Mouse (Mus musculus): Measurements from ENCODE around the gene Ctdspl.

The Ctdspl gene

DNA sequence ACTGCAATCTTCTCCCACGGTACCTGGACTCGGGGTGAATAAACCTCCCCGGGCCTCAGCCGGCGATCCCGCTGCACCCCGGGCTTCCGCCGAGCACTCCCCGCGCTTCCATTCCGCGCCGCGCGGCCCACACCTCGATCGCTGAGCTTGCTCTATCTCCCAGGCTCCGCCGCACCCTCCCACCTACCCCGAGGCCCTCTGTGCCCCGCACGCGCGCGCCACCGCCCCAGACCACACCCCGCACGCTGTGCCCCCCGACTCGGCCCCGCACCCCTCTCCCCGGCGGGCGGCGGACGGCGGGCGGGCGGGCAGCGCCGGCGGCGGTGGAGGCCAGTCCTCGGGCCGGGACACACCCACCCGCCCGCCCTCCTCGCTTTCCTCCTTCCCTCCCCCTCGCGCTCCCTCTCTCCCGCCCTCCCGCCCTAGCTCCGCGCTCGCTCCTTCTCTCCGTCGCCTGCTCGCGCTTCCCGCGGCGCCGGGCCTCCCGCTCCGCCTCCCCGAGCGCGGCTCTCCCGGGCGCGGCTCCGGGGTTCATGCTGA is at the start of gene Ctdspl:
Ctdspl (plus strand) TSS at position 343 of the 540 bp plus-strand sequence.
- peak; percentile 21 for DNase-seq (ENCODE audit: low read depth)

DNA sequence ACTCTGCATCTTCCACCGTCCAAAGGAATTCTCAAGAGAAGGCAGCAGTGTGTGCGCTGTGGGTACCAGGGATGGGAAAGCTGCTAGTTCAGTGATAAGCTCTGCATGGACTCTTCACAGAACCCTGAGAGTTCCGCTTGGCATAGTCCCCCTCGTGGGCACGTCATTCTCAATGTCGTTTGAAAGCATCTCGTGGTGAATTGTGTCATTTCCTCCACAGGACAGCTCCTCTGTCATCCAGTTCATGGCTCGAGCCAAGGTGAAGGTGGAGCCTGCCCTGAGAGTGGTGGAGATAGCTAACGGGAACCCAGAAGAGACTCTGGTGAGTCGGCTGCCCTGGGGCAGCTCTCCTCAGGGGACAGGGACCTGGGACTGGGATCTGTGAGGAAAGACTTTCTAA is 49.4 kb upstream of the Ctdspl start:
- no peak for DNase-seq (ENCODE audit: low read depth)

DNA sequence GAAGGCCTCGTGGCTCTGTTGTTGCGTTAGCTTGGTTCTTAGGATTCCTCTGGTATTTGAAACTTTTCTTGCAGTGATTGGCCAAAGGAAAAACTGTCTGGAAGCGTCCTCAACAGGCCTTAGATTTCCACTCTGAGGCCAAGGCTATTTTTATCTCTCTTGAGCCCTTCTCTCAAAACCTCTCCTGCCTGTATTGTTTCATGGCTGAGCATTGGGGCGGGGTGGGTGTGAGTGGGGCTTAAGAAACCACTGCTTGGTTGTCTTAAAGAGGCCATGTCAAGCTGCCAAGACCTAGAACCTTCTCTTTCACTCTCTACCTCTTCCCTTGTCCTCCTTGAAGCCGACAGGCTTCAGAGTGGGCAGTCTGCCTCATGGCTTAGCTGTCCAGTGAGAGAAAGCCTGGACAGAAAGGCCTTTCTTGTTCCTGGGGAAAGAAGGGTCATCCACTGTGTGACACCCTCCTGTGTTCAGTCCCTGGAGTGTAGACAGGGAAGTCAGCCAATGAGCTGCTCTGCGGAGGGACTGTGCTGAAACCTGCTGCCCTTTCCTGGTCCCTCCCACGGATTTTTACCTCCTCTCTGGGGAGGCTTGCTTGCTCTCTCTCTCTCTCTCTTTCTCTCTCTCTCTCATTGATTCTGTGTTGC is 48.8 kb upstream of the Ctdspl start:
- no peak for DNase-seq (ENCODE audit: low read depth)

DNA sequence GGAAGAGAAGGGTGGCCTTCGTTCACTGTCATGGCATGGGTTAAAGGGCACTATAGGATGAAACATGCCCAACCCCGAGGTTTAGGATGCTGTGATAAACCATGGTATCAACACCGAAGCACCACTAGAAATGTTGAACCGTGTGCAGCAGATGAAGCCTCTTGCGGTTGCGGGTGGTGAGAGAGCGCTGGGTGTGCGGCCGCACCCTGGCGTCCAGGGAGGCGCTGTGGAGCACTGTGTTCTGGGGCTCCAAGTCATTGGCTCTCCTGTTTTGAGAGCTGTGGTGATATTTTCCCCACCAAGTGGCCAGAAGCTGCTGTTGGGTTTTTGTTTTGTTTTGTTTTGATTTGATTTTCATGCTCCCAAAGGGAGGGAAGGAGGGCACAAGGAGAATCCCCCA is 47.7 kb upstream of the Ctdspl start:
- no peak for DNase-seq (ENCODE audit: low read depth)

DNA sequence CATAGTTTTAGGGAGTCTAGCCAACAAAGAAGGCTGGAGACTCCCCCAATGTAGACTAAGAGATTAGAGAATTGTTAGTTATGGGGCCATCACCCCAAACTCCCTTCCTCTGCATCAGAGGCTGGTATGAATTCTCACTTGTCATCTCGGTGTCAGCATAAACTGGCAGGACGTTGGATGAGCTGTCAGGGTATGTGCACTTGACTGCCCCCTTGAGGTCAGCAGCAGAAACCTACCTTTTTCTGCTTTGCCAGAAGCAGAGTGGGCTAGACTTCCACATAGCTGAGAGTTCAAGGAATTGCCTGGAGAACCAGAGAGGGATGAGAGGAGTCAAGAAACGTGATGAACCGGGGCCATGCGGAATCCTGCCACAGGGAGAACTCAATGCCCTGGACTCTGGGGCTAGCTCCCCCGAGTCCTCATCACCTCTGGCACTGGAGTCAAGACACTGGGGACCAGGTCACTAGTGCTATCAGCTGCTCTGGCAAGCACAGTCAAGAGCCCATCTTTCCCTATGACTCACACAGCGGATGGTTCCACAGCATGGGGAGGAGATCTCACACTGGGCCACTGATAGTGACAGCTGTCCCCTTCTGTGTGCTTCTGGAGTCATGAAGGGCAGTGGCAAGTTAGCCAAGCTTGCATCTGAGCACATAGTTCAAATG is 44.8 kb upstream of the Ctdspl start:
- DNase-seq (ENCODE audit: low read depth) = peak; percentile 53

DNA sequence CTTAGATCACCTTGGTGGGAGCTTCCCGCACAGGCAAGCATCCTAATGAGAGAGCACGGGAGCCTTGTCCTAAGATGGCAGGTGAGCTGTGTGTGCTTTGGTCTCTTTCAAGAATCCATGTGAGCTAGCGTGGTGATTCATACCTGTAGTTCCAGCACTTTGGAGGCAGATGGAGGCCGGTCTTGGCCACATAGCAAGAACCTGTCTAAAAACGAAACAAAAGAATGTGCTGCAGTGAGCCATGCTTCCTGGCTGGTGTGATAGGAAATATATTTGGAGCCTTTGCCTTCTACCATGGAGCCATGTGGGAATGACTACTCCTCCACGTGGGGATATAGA is 44.3 kb upstream of the Ctdspl start:
- no peak for DNase-seq (ENCODE audit: low read depth)

DNA sequence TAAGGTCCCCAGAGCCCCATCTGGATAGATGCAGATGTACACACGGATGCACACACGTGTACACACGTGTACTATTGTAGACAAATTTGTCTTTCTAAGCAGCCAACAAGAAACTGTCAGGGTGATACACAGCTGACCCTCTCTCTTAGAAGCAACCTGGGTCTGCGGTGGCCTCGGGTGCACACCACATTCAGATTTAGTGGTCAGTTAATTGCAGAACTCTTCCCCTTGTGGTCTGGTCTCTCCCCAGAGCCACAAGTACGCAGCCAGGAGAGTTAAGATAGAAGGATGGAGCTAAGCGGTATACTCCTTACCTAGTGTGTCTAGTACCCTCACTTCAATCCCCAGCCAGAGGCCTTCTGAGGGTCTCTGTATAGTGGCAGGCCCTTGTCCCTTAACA is 43.1 kb upstream of the Ctdspl start:
- DNase-seq (ENCODE audit: low read depth) = peak; percentile 61

DNA sequence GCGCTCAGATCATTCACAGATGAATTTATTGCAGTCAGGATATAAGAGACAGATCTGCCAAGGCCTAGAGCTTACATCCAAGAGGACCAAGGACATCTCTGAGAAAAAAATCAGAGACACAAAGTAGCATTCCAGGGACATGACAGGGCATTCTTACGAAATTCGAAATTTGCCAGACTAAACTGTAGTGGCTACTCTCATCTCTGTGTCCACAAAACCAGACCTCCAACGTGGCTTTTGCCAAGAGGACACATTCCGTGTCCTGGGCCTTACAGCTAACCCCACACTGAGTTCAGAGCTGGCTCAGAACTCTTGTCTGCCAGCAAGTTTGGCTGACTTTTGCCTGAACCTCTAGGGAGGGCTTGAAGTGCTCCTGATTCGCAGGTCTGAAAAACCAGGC is 40.5 kb upstream of the Ctdspl start:
- DNase-seq (ENCODE audit: low read depth) = no peak

DNA sequence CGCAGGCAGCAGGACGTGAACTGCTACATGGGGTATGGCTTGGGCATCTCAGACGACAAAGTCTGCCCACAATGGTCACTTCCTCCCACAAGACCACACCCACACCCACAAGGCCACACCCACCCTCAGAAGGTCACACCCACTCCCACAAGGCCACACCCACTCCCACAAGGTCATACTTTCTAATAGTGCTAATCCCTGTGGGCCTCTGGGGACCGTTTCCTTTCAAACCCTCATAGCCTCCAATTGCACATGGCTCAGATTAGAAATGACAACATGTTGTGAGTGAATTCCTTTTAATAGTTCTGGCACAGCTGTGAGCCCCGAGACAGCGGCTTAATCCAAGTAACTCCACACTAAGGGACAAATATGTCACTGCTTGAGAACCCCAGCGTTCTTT is 39.1 kb upstream of the Ctdspl start:
- DNase-seq (ENCODE audit: low read depth) = peak; percentile 23

DNA sequence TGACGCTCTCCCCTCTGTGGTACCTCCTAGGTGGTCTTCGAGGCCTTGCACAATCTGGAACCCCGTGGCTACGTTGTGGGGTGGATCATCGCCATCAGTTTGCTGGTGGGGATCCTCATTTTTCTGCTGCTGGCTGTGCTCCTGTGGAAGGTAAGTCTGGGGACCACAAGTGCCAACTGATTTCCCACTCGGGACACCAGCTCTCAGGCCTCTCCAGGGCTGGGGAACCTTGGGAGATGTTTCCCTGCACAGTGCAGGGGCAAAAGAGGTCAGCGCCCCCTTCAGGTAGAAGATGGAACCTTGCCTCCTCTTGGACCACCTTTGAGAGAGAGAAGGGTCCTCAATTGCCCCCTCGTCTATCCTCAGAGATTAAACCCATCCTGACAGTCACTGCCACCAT is 38.5 kb upstream of the Ctdspl start:
- no peak for DNase-seq (ENCODE audit: low read depth)

DNA sequence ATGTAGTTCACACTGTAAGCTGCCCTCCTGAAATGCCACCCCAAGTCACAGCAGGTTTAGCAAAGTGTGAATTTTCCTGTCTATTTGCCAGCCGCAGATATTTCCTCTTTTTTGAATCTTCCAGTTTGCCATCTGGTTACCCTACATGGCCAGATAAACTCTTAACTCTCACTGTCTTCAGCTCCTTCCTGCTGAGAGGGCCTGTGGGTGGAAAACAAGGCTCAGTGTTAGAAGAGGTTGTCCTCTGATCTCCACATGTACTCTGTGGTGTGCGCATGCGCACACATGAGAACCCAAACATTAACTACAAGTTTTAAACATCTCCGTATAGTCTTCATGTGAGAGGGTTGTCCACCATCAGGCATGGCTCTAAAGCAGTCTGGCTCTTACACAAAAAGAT is 36.1 kb upstream of the Ctdspl start:
- no peak for DNase-seq (ENCODE audit: low read depth)

DNA sequence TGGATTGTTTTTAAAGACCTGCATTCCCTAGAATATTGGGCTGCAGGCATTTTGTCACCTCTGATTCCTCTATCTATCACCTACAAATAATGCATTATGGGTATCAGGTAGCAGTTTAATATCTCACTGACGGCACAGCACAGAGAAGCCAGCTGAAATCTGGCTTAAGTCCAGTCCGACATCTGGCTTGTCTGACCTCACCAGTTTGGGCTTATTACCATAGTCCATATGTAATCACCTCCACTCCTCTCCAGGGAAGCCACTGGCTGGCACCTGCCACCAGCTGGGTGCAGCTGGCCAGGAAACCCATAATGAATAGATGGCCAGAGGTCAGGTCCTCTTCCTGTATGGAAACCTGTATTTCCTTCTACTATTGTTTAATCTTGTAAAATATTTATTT is 35.6 kb upstream of the Ctdspl start:
- no peak for DNase-seq (ENCODE audit: low read depth)

DNA sequence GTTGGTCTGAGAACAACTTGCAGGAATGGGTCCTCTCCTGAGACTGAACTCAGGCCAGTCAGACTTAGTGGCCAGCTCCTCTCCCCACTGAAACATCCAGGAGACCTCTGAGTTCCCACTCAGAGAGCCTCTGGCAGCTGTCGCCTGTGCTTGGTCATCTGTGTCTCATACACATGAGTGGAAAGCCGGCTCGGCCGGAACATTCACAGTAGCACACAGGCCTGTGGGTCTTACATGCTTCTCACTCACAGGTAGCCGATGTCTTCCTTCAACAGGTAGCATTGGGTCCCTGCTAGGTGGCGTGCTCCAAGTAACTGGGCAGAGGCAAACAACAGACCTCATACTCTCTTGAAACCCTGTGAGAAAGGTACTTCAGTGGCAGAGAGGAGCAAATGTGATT is 35.2 kb upstream of the Ctdspl start:
- DNase-seq (ENCODE audit: low read depth) = no peak

DNA sequence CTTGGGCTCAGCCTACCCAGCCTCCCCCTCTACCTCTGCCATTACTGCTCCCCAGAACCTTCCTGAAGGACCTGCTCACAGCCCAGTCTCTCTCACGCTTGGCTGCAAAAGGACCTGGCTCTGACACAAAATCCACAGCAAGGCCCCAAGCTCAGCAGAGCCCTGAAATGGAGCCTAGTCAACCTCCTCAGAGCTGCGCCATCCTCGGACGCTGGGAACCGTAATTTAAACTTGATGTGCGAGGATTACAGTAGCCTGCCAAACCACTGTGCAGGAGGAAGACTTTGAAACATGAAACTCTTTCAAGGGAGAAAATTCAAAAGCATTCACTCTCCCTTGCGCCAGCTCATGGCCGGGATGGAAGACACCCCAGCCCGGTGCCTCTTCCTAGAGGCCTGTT is 34.7 kb upstream of the Ctdspl start:
- DNase-seq (ENCODE audit: low read depth) = no peak

DNA sequence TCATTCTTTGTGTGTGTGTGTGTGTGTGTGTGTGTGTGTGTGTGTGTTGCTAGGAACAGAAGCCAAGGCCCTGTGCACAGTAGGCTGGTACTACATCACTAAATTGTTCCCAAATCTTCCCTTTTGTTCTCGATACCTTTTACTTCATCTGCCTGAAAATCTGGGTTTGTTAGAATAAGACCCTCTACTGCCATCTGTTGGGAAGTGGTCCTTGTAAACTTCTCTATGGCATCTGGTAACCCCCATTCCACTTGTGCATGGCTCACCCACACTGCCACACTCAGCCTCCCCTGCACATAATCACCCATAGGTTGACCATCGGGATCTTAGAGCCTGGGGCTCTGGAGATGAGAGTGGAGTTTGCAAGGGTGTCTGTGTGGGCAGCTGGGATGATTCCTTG is 31.2 kb upstream of the Ctdspl start:
- peak; percentile 23 for DNase-seq (ENCODE audit: low read depth)

DNA sequence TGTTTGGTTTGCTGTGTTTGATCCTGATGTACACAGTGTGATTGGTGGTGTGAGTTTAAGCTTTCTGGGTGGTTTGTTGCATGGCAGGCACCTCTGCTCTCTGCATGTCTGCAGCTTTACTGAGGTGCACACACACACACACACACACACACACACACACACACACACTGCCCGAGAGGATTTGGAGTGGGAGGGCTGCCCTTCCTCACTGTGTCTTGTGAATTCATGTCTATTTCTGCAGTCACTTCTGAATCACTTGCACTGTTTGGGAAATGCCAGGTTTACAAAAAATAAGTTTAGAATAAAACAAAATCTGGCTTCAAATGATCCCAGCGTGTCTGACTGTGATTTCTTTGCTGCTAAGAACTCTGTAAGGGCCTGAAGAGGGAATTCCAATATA is 25.6 kb upstream of the Ctdspl start:
- DNase-seq (ENCODE audit: low read depth) = no peak

DNA sequence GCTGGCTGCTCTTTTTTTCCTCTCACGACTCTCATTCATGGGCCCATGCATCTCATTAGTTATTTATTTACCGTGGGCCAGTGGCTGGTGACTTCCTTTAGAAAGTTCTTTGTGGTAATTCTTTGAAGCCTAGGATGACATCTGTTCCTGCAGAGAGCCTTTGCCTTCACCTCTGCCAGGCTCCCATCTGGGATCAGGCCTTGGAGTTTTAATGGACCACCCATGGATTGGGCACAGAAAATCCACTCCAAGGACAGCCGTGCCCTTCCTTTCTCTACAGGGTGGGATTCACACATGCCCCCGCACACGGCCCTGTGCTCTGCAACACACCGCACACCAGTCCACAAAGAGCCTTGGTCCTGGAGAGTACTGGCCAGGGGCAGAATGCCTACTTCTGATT is 24.3 kb upstream of the Ctdspl start:
- no peak for DNase-seq (ENCODE audit: low read depth)

DNA sequence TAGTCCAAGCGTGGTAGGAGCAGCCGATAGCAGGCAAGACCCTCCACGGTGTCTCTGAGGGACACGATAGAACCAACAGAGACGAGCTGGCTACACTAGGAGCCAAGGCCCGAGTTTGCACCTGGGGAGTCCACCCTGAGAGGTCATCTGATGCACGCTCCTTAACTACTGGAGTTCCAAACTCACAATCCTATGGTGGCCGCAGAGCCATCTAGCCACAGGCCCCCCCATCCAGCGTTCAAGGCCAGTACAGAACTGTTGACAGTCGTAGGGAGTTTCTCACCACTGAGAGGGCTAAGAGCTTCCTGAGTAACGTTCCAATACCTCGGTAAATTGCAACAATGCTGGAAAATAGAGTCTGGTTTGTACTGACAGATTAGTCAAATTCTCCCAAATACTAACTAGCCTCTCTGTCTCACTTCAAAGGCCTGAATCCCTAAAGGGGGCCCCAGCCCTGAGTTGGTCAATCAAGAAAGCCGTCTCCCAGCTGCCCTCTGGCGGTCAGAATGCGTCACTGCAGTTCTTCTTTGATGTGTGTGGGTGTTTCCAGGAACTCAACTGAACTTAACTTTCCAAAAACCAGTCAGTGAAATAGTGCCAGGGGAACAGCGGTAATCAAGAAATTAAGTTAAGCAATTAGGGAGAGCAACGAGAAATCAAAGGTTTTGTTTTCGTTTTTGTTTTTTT is 18.2 kb upstream of the Ctdspl start:
- DNase-seq (ENCODE audit: low read depth) = peak; percentile 71

DNA sequence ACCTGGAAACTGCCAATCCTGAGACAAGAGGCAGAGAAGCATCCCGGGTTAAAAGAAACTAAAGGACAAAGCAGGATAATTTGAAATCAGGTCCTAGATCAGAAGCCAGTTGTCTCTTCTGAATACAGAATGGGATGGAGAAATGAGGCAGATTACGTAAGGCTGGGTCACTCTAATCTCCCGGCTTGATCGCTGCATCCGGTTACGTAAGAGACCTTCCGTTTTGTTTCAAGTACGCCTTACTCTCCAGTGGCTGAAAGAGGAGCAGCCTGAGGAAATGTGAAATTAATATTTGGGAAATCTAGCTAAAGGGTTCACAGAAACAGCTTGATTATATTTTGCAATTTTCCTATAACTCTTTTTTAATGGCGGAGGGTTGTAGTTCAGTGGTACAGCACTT is 13.2 kb upstream of the Ctdspl start:
- DNase-seq (ENCODE audit: low read depth) = peak; percentile 92

DNA sequence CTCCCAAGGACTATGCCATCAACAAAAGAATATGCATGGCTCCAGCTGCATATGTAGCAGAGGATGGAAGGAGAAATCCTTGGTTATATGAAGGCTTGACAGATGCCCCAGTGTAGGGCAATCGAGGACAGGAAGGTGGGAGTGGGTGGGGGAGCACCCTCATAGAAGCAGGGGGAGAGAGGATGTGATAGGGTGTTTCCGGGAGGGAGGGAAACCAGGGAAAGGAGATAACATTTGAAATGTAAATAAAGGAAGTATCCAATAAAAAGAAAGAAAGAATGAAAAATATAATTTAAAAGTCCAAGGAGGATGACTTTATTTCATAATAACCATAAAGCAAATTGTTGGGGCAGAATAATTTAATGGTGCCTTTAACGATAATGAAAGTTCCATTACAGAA is 12.6 kb upstream of the Ctdspl start:
- no peak for DNase-seq (ENCODE audit: low read depth)

DNA sequence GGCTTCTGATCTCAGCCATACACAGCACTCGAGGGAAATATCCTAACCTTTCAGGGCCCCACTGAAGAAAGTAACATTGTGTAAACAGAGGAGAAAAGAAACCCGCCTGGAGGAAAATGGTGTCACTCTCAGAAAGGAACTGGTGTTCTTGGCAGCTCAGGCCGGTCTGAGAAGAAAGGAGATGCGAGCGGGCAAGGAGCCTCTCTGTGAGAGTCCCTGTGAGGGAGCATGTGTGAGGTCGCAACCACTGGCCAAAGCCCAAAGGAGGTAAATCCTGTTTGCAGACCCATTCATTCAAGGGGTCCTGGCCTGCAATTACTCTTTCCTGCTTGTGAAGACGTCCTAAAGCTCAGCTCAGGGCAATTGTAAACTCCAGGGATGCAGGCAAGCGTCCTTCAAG is 11.7 kb upstream of the Ctdspl start:
- no peak for DNase-seq (ENCODE audit: low read depth)

DNA sequence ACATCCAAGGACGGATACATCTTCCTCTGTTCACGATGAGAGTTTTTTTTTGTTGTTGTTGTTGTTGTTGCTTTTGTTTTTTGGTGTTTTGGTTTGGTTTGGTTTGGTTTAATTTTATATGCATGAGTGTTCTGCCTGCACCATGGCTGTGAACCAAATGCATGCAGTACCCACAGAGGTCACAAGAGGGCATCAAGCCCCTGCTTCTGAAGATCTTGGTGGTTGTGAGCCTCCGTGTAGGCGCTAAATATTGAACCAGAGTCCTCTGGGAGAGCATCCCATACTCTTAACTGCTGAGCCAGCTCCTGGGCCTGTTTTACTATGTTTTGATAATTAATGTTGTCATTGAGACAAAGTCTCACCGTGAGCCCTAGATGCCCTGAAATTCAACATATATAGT is 11.0 kb upstream of the Ctdspl start:
- peak; percentile 60 for DNase-seq (ENCODE audit: low read depth)

DNA sequence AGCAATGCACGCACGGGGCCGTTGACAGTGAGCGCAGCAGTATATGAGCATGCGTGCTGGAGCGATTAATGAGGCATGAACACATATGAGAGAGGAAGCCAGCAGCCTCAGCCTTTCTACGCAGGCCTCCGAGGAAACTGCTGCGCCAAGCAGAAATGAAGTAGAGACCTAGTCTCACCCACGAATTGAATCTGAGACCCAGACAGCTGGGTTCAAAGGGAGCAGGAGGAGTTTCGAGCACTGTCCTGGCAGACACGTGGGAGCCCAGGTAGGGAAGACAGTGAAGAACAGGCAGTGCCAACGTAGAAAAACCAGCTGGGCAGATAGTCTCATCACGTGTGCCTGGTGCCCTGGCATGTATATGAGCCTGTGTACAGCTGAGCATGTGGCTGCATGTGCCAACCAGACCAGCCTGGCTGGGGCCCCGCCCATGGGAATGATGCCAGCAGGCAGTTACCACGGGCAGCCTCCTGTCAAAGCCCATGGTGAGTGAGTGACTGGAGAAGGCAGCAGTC is 6.5 kb upstream of the Ctdspl start:
- DNase-seq (ENCODE audit: low read depth) = peak; percentile 49

Data from 416B (cell line).